Mouse (Mus musculus): ENCODE measurements around the gene Fli1.

The Fli1 gene

DNA sequence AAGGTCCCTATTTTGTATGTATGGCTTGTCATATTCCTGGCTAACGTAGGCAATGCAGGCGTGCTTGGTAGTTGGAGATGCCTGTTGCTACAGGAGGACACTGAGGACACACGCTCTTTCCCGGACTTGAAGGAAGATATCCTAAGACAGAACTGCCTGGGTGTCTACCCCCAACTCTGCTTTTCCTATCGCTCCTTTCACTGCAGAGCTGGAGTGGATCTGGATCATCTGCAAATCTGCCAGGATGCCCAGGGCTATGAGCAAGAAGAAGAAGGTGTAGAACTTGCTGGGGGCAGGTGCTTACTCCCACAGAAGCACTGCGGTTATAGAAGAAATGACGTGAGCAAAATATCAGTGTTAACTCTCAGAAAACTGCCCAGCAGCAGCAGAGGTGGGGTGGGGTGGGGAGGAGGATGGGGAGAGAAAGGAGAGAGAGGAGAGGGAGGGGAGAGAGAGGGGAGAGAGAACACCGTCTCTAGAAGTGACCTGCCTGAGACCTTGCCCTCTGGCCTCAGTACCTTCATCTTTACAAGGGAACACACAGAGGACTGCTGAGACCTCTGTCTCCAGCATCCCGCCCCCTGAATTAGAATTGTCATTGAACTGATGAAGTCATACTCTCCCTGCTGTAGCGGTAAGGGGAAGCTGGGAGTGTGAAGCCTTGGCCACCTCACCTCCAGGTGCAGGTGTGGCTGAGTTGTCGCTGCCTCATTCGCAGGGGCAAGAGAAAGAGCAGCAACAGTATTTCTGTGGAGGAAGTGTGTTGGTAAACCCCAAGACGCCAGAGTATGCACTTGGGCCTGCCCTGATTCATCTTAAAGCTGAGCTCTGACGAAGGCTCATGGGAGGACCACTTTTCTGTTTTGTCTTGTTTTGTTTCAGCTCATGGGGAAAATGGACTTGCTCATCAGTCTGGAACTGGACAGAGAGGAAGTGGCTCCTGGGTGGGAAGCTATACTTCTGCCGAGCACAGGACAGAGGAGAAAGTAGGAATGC lies 35.5 kb downstream of the Fli1 start:
- DNase-seq (ENCODE audit: low read depth, low spot score), result peak; percentile 80
- peaks cover 1% of the 10 kb centered on the region; the same call in 1 of the 2 replicates for H3K36me3 ChIP-seq (ENCODE audit: control insufficient read depth, insufficient read depth, low read length, poor library complexity, severe bottlenecking)
- H3K27me3 ChIP-seq (ENCODE audit: control insufficient read depth, insufficient read depth, low read length, poor library complexity, severe bottlenecking), result no peaks in the 10 kb centered on the region

DNA sequence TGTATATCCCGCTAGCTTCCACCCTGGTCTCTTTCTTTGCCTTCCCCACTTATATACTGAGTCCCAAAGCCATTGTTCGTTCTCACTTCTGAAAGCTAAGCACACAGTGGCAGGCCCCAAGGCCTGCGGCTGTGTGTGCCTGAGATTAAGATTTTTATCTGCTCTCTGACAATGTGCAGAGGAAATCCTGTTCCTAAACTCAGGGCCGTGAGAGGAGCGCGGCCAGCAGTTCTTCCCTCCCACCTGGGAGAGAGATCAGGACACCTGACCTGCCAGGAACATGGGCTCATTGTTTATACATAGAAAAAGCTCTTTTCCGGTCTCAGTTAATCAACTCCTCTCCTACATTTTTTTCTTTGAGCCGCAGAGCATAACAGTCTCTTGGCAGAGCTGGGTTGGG lies 36.5 kb downstream of the Fli1 start:
- Histone ChIP-seq H3K36me3 (ENCODE audit: control insufficient read depth, insufficient read depth, low read length, poor library complexity, severe bottlenecking) (peaks cover 1% of the 10 kb centered on the region), H3K27me3 (ENCODE audit: control insufficient read depth, insufficient read depth, low read length, poor library complexity, severe bottlenecking) (no peaks in the 10 kb centered on the region)
- no peak for DNase-seq (ENCODE audit: low read depth, low spot score)

- DNase-seq (ENCODE audit: low read depth, low spot score), result no peak
- H3K36me3 ChIP-seq (ENCODE audit: control insufficient read depth, insufficient read depth, low read length, poor library complexity, severe bottlenecking), result peaks cover 1% of the 10 kb centered on the region
These were observed 37.1 kb downstream of the Fli1 start for GRCm38 (mm10) chr9:32505460-32506075.

GRCm38 (mm10) chr9:32503995-32504451 lies 38.6 kb downstream of the Fli1 start:
- DNase-seq (ENCODE audit: low read depth, low spot score), result peak; percentile 59
- no peaks in the 10 kb centered on the region for H3K27me3 ChIP-seq (ENCODE audit: control insufficient read depth, insufficient read depth, low read length, poor library complexity, severe bottlenecking)
- peaks cover 1% of the 10 kb centered on the region for H3K36me3 ChIP-seq (ENCODE audit: control insufficient read depth, insufficient read depth, low read length, poor library complexity, severe bottlenecking)

More at GRCm38 (mm10) chr9:32505460-32506075, 37.1 kb downstream of the Fli1 start:
- H3K27me3 ChIP-seq (ENCODE audit: control insufficient read depth, insufficient read depth, low read length, poor library complexity, severe bottlenecking), result no peaks in the 10 kb centered on the region

GRCm38 (mm10) chr9:32503423-32503822 lies 39.2 kb downstream of the Fli1 start:
- Histone ChIP-seq H3K27me3 (ENCODE audit: control insufficient read depth, insufficient read depth, low read length, poor library complexity, severe bottlenecking) (no peaks in the 10 kb centered on the region), H3K36me3 (ENCODE audit: control insufficient read depth, insufficient read depth, low read length, poor library complexity, severe bottlenecking) (peaks cover 1% of the 10 kb centered on the region)
- no peak for DNase-seq (ENCODE audit: low read depth, low spot score)

DNA sequence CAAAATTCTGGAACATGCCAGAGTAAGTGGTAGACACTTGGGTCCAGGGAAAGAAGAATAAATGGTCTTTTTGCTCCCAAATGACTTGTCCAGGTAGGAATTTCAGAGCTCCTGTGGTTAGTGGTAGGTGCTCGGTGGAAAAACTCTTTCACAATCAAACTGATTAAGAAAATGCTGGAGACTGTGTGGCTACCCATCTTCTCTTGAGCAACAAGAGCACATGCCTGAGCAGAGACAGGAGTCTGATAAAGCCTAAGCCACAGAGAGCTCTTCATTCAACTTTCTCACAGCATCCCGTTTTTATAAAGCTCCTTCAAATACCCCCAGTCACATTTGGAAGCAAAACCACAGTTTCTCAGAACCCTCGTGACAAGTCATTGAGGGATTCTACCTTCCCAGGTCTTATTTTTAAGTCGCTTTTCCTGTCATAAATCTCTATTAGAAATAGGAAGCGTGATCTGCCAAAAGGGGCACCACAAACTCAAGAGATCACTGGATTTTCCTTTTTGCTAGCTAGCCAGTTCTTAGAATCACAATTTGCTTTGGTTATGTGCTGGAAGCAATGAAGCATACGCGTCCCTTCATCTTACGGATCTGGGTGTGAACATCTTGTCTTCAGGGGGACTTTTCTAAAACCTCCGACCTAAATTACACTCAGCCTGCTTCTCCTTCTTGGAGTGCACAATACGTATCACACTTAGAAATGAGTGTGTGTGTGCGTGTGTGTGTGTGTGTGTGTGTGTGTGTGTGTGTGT lies 40.2 kb downstream of the Fli1 start:
- peaks cover 1% of the 10 kb centered on the region for H3K36me3 ChIP-seq (ENCODE audit: control insufficient read depth, insufficient read depth, low read length, poor library complexity, severe bottlenecking)
- peak; percentile 61 for DNase-seq (ENCODE audit: low read depth, low spot score)
- H3K27me3 ChIP-seq (ENCODE audit: control insufficient read depth, insufficient read depth, low read length, poor library complexity, severe bottlenecking), result no peaks in the 10 kb centered on the region

GRCm38 (mm10) chr9:32500886-32501285 lies 41.8 kb downstream of the Fli1 start:
- peak; percentile 87 for DNase-seq (ENCODE audit: low read depth, low spot score)
- H3K27me3 ChIP-seq (ENCODE audit: control insufficient read depth, insufficient read depth, low read length, poor library complexity, severe bottlenecking), result no peaks in the 10 kb centered on the region
- H3K36me3 ChIP-seq (ENCODE audit: control insufficient read depth, insufficient read depth, low read length, poor library complexity, severe bottlenecking), result peaks cover 1% of the 10 kb centered on the region

GRCm38 (mm10) chr9:32500063-32500462 lies 42.6 kb downstream of the Fli1 start:
- H3K27me3 ChIP-seq (ENCODE audit: control insufficient read depth, insufficient read depth, low read length, poor library complexity, severe bottlenecking), result no peaks in the 10 kb centered on the region
- no peaks in the 10 kb centered on the region; the same call in 1 of the 2 replicates for H3K36me3 ChIP-seq (ENCODE audit: control insufficient read depth, insufficient read depth, low read length, poor library complexity, severe bottlenecking)
- peak; percentile 83 for DNase-seq (ENCODE audit: low read depth, low spot score)

- H3K27me3 ChIP-seq (ENCODE audit: control insufficient read depth, insufficient read depth, low read length, poor library complexity, severe bottlenecking), result no peaks in the 10 kb centered on the region
- peak; percentile 73 for DNase-seq (ENCODE audit: low read depth, low spot score)
- H3K36me3 ChIP-seq (ENCODE audit: control insufficient read depth, insufficient read depth, low read length, poor library complexity, severe bottlenecking), result no peaks in the 10 kb centered on the region; the same call in 1 of the 2 replicates
These were observed 43.2 kb downstream of the Fli1 start for GRCm38 (mm10) chr9:32499469-32499868.

GRCm38 (mm10) chr9:32495643-32495997 lies 47.0 kb downstream of the Fli1 start:
- no peak for DNase-seq (ENCODE audit: low read depth, low spot score)
- Histone ChIP-seq H3K36me3 (ENCODE audit: control insufficient read depth, insufficient read depth, low read length, poor library complexity, severe bottlenecking) (no peaks in the 10 kb centered on the region), H3K27me3 (ENCODE audit: control insufficient read depth, insufficient read depth, low read length, poor library complexity, severe bottlenecking) (no peaks in the 10 kb centered on the region)

- H3K27me3 ChIP-seq (ENCODE audit: control insufficient read depth, insufficient read depth, low read length, poor library complexity, severe bottlenecking), result no peaks in the 10 kb centered on the region
- no peaks in the 10 kb centered on the region for H3K36me3 ChIP-seq (ENCODE audit: control insufficient read depth, insufficient read depth, low read length, poor library complexity, severe bottlenecking)
- DNase-seq (ENCODE audit: low read depth, low spot score), result peak; percentile 60
These were observed 47.6 kb downstream of the Fli1 start for GRCm38 (mm10) chr9:32494891-32495642.

- H3K27me3 ChIP-seq (ENCODE audit: control insufficient read depth, insufficient read depth, low read length, poor library complexity, severe bottlenecking), result no peaks in the 10 kb centered on the region
- H3K36me3 ChIP-seq (ENCODE audit: control insufficient read depth, insufficient read depth, low read length, poor library complexity, severe bottlenecking), result peaks cover 3% of the 10 kb centered on the region; the same call in 1 of the 2 replicates
- DNase-seq (ENCODE audit: low read depth, low spot score), result peak; percentile 53
These were observed 48.9 kb downstream of the Fli1 start for GRCm38 (mm10) chr9:32493588-32494423.

GRCm38 (mm10) chr9:32492753-32493152 lies 49.9 kb downstream of the Fli1 start:
- no peaks in the 10 kb centered on the region for H3K27me3 ChIP-seq (ENCODE audit: control insufficient read depth, insufficient read depth, low read length, poor library complexity, severe bottlenecking)
- H3K36me3 ChIP-seq (ENCODE audit: control insufficient read depth, insufficient read depth, low read length, poor library complexity, severe bottlenecking), result peaks cover 5% of the 10 kb centered on the region; the same call in 1 of the 2 replicates
- DNase-seq (ENCODE audit: low read depth, low spot score), result peak; percentile 47
